Mouse (Mus musculus) adrenal gland, adult (tissue): ENCODE measurements around the gene Paqr4.
A peak's percentile ranks its signal among the peaks of the same experiment; 100 is the strongest.
"Not testable (repeated sequence)": the region's sequence is repeated elsewhere in the genome, so short reads cannot be mapped to it uniquely, and the experiment has no call there.

Experiments
- DNase-seq, 2 experiments: peaks; one replicate each; pipeline ENCODE4 v3.0.0; 2022 to 2023; ENCODE audit warnings: low spot score in 1 of 2; ENCODE audit not compliant: inconsistent age in 2 of 2

Gene Paqr4

DNA sequence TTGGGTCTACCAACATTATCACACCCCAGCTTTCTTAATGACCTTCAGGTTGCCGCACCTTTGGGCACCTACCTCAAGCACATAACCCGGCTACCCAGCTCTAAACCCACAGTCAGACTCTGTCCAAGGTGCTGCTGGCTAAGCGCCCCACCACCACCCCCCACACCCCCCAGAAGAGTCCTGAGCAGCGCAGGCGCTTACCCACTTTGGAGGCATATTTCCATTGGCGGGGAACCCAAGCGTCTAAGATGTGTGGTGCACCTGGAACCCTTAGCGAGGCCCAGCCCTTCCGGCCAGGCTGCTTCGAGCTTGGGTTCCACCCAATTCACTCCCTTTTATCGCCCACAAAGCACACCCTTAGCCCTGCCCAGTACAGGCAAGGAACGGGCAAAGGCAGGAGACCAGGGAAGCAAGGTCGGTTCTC is at the start of gene Paqr4:
Gene Paqr4 (minus strand): TSS at position 270 of the 424 bp plus-strand sequence.
- DNase-seq: no peak

GRCm38 (mm10) chr17:23789749-23790268 is 49.1 kb upstream of the Paqr4 start:
- peak in 1 of 2 experiments; percentile 55 for DNase-seq

- no peak for DNase-seq
Observed at GRCm38 (mm10) chr17:23788973-23789372, 48.3 kb upstream of the Paqr4 start.

GRCm38 (mm10) chr17:23786510-23786931 is 45.9 kb upstream of the Paqr4 start:
- peak; percentile 50 to 76 for DNase-seq

DNA sequence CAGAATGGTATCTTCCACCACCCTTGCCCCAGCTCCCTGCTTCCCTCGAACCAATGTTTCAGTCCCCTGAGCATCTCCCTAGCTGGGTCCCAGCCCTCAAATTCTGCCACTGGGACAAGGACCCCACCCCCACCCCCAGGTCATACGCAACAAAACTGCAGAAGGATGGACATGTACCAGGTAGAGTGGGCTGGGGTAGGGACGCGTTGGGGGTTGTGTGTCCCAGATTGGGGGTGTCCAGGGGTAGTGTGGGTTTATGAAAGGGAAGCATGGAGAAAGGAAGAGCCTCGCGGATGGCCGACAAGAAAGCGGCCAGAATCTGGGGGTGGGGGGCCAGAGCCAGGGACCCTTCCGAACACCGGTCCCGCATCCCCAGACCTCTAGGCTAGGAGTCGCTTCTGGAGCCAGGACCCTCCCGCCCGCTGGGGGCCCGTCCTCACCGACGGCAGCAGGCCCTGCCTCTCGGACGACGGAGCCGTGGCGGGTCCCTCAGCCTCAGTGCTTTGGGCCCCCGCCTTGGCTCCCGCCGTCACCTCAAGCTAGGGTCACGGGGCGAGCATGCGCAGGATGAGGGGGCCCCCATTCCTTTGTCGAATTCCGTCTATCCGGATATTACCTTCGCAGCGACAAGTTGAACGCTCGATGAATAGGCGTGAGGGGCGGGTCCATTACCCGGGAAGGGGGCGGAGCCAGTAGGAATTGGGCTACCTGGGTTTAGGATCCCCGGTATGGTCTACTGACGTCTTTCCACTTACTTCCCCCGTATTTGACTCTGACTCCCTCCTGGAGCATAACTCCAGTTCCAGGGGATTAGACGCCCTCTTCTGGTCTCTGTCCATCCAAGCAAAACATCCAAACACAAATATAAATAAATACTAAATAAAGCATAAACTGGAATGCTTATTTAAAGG is 45.1 kb upstream of the Paqr4 start, which contains the start of gene Flywch2:
Gene Flywch2 (minus strand): TSS at position 521 of the 911 bp plus-strand sequence.
- peak; percentile 87 to 94 for DNase-seq

DNA sequence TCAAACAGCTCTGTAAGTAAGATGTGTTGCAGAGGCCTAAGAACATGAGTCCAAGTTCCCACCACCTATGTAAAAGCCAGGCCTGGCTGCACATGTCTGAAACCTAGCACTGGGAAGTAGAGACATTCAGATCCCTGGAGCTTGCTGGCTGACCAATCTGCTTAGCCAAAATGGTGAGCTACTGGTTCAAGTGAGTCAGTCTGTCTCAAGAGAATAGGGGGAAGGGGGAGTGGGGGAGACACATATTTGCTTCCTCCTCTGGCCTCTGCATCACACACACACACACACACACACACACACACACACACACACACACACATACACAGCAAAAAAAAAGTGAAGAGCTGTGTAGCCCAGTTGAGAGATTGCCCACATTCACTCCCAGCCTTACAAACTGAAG is 42.7 kb upstream of the Paqr4 start:
- no peak for DNase-seq

DNA sequence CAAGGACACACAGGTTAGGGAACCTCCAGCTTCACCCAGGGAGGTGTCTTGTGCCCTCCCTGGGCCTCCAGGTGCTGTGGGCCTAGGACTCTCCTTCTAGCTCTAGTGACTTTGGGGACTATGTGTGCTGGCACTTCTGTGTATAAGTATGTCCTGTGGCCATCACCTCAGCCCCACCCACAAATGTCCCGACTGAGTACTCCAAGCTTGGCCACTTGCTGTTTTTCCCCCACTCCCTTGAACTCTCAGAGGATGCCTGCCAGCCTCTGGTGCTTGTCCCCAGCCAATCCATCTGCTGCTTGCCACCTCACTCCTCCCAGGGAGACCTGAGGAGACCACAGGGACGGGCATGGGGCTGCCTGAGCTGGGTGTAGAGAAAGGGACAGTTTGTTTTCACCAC is 37.8 kb upstream of the Paqr4 start:
- no peak for DNase-seq

- peak in 1 of 2 experiments; percentile 72 for DNase-seq
Observed at GRCm38 (mm10) chr17:23777141-23777540, 36.5 kb upstream of the Paqr4 start.

DNA sequence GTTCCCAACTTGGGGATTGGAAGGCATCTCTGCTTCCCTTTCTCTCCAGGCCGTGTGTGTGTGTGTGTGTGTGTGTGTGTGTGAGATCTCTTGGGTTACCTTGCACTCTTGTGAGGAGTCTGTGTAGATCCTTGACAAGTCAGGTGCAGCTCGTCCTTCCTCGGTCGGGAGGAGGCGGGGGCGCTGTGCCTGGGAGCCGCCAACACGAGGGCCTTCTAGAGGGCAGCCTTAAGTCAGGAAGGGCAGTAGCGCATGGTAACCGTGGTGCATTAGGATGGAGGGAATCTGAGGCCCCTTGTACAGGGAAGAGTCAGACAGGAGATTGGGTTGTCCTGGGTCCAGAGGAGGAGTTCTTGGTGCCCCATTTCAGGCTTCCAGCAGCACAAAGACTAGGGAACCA is 35.5 kb upstream of the Paqr4 start:
- peak in 1 of 2 experiments; percentile 42 for DNase-seq

DNA sequence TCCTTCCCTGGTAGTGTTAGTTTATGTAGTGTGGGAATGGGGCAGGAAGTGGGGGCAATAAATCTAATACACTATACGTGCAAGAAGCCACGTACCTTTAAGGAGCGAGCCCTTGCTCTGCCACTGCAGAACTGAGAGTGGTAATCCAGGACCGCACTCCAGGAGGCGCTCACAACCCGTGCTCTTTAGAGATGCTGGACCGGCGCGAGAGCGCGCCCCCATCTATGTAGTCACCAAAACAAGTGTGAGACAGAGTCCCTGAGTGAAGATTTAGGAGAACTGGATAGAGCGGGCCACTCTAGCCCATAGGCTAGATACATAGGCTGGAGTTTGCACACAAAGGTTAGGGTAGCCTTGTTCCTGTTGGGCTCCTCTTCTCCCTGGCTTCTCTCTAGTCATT is 33.4 kb upstream of the Paqr4 start:
- peak; percentile 89 to 96 for DNase-seq

- DNase-seq: peak in 1 of 2 experiments; percentile 46
Observed at GRCm38 (mm10) chr17:23773676-23774075, 33.0 kb upstream of the Paqr4 start.

DNA sequence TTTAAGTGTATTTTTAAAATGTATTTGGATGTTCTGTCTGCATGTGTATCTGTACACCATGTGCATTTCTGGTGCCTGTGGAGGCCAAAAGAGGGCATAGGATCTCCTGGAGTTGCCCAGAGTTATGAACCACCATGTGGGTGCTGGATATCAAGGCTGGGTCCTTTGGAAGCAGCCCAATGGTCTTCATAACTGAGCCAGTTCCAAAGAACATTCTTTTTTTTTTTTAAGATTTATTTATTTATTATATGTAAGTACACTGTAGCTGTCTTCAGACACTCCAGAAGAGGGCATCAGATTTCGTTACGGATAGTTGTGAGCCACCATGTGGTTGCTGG is 31.5 kb upstream of the Paqr4 start:
- not testable (repeated sequence) for DNase-seq

DNA sequence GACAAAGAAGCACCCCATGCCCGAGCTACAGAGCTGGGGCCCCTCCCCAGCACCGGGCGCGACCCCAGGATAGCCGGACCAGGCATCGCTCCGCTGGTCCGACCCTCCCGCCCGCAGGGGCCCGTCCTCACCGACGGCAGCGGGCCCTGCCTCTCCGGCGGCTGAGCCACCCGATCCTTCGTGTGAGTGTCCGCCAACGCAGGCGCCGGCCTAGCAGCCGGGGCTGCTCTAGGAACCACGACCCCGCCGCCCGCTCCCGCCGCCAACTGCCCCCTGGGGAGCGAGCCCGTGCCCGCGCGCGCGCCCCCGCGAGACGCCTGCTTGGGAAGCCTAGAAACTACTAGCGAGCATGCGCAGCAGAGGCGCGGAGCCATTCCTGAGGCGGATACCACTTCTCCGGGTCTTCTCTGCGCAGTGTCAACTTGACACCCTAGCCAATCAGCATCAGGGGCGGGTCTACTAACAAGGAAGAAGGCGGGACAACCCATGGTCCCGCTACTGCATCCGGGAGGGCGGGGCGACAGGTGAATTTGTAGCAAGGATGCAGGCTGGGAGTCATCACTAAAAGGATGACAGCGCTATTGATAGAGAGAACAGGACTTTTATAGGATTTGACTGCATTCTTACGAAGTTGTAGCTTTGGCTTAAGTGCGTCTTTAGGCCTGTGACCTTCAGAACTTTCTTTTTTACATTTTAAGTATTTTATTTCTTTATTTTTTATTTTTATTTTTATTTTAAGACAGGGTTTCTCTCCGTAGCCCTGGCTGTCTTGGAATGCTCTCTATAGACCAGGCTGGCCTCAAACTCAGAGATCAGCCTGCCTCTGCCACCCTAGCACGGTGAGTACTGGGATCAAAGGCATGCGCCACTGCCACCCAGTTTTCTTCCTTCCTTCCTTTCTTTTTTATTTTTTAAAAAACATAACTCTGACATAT is 30.9 kb upstream of the Paqr4 start, which contains the start of gene Flywch1:
Gene Flywch1 (minus strand): TSS at position 319 of the 935 bp plus-strand sequence.
- DNase-seq: peak; percentile 98 to 99

DNA sequence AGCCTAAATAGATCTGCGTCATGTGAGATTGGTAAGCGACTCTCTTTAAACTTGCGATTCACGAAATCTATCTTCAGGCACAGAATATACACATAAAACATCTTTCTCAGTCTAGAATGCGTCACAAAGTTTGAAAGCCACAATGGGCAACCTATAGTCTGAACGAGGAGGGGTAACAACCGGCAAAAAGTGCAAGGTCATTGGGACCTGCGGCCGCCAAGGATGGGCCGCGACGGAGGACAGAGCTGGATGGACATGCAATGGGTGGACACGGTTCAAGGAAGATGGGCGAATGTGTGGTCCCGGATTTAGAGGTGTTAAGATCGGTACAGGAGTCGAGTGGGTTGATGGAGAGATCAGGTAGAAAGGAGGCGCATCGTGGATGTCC is 30.2 kb upstream of the Paqr4 start:
- no peak for DNase-seq

DNA sequence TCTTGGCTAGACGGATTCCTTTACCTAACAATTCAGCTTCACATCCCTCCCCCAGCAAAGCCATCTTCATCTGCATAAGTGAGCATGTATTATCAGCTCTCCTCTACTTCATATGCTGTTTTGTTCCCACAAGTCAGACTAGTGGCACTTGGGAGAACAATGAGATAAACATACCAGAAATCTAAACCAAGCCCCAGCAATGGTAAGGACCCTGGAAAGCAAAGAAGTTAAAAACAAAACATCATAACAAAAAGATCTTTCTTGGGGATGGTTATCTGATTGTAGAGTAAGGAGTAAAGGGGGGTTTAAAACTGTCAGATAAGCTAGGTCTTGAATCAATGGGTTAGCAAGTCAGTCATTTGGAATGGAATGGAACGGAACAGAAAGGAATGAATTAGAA is 29.8 kb upstream of the Paqr4 start:
- DNase-seq: peak in 1 of 2 experiments; percentile 45

DNA sequence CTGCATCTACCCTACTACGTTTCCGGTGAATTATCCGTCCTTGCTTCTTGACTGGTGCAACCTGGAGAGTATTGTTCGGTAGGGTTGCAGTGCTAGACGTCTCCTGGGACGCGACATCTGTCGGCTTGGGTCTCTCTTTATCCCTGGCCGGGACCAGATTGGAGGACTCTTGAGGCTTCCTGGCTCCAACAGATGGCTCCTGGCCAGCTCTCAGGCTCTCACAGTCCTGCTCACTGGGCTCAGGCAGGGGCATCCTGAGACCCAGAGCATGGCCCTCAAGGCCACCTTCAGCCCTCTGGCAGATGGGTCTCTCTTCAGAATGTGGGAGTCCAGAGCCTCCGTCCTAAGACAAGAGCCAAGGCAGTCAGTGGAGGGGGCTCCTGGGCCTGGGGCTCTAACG is 22.3 kb upstream of the Paqr4 start:
- DNase-seq: no peak

GRCm38 (mm10) chr17:23761155-23761554 is 20.5 kb upstream of the Paqr4 start:
- no peak for DNase-seq

DNA sequence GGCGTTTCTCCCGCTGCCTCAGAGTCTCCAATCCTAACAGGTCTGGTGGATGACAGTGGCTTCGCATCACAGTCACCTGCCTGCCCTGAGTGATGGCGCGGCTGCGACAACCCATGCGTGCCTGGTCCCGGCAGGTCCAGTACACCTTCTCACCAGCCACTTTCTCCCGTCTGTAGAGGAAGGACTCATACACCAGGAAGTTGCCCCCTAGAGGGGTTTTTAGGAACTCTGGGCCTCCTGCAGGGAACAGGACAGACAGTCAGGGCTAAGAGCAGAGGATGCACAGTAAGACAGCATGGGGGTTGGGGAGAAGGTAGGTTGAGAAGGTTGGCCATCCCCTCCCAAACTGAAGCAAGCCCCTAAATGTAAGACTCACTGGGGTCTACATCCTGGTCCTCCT is 19.6 kb upstream of the Paqr4 start:
- DNase-seq: no peak

DNA sequence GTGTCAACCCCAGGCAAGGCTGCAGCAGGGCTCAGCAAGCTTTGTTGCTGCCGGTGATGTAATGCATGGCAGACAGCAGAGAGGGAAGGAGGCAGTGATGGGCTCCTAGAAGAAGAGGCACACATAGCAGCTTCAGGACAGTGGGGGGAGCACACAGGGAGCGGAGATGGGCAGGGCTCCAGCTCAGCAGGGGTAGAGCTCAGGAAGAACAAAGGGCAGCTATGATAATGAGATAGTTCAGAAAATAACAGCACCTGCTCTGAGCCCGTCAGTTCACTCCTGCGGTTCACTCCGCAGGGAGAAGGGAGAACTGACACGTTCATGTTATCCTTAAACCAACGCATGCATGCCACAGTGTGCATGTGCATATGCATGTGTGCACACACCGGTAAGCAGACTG is 18.1 kb upstream of the Paqr4 start:
- no peak for DNase-seq

GRCm38 (mm10) chr17:23757581-23757980 is 16.9 kb upstream of the Paqr4 start:
- no peak for DNase-seq

DNA sequence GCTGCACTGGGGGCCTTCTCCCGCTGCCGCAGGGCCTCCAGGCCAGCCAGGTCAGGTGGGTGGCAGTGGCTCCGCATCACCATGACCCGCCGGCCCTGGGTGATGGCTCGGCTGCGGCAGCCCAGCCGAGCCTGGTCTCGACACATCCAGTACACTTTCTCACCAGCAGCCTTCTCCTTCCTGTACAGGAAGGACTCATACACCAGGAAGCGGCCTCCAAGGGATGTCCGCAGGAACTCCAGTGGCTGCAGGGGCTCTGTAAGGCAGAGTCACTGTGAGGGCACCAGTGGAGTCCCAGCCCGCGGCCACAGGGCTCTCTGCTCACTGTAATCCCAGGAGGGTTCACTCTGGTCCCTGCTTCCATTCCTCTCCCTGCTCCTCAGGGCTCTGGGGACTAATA is 15.0 kb upstream of the Paqr4 start:
- no peak for DNase-seq
